Mouse (Mus musculus): ENCODE measurements around the gene Slc6a2. TPM values are rescaled to one million over a fixed set of nuclear protein-coding genes. Genes with fewer than 3 reads are reported as not detected.

Slc6a2 gene
- not detected for total RNA-seq (2018; cell fraction: chromatin; rRNA removed)
- total RNA-seq (2018; cell fraction: cytosol; rRNA removed) = not detected
- total RNA-seq (2018; cell fraction: nucleus; rRNA removed) = not detected
- polyA plus RNA-seq (2018) = not detected in 3 replicates

GRCm38 (mm10) chr8:92959779-92960178 lies at the start of gene Slc6a2:
Slc6a2 (plus strand) TSS chr8:92960079.
- WGBS (ENCODE audit: missing documents) = 75% methylated on average over 10 of the region's 10 CpGs
- Histone ChIP-seq H3K4me3 (ENCODE audit: inconsistent target) (no peak within 1 kb of the TSS), H3K27ac (no peak within 1 kb of the TSS), H3K79me2 (ENCODE audit: inconsistent target) (no peaks in the 10 kb centered on the region), H3K36me3 (ENCODE audit: inconsistent target) (no peaks in the 10 kb centered on the region)

DNA sequence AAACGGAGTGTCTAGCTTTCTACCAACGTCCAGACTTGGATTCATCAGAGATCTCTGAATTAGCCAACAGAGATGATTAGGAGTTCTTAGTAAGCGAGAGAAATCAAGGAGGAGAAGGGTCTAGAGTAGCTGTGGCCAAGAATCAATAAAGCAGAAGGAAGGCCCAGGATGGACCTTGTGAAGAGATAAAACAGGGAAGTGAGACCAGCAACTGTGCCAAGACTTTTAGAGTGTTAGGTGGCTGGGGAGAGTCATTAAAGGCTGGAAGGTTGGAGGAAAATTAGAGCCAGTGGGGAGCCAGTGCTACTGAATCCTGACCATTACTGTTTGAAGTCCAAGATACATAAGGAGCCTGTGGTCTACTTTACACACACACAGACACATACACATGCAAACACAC lies 48.4 kb upstream of the Slc6a2 start:
- Histone ChIP-seq H3K79me2 (ENCODE audit: inconsistent target) (no peaks in the 10 kb centered on the region), H3K36me3 (ENCODE audit: inconsistent target) (peaks cover 35% of the 10 kb centered on the region)
- WGBS (ENCODE audit: missing documents) = 78% methylated on average over 3 of the region's 3 CpGs

DNA sequence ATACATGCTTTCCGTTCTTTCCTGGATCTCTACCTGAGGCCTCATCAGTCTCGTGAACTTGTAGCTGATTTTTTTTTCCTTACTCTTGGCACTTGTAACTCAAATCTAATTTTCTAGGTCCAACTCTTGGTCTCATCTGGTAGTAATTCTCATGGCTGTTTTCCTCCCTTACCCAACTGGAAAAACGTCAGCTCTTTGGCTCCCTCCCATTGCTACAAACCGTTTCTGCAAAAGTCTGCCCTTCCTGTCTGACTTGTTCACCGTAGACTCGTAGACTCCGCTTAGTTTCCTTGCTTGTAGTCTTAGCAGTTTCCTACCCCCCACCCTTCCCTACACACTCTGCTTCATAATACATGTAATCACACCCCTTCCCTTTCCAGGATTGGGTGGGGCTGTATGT lies 46.5 kb upstream of the Slc6a2 start:
- Histone ChIP-seq H3K27ac (no peak overlapping the region), H3K79me2 (ENCODE audit: inconsistent target) (no peaks in the 10 kb centered on the region), H3K4me3 (ENCODE audit: inconsistent target) (no peak overlapping the region), H3K36me3 (ENCODE audit: inconsistent target) (peaks cover 42% of the 10 kb centered on the region)
- 85% methylated on average over 7 of the region's 7 CpGs for WGBS (ENCODE audit: missing documents)

More for the DNA sequence above, 48.4 kb upstream of the Slc6a2 start:
- no peak overlapping the region for H3K27ac ChIP-seq
- H3K4me3 ChIP-seq (ENCODE audit: inconsistent target) = no peak overlapping the region

GRCm38 (mm10) chr8:92916082-92916481 lies 43.8 kb upstream of the Slc6a2 start:
- whole genome bisulfite sequencing (ENCODE audit: missing documents) = 74% methylated on average over 3 of the region's 3 CpGs
- H3K27ac ChIP-seq = no peak overlapping the region
- H3K4me3 ChIP-seq (ENCODE audit: inconsistent target) = no peak overlapping the region

DNA sequence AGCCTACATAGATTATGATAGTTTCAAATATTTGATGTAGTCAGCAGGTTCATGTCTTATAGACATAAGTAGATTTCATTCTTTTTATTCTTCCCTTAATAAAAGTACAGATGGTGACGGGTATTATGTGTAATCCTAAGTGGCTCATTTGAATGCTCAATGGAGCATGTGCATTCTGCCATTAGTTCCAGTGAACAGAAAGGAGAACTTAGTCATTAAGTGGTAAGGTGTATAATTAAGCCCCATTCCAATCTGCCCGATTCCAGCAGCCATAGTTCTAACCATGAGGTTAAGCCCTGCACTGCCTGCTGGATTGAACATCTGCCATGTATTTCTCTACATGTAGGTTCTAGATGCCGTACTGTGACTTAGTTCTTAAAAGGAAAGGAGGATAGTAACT lies 38.1 kb upstream of the Slc6a2 start:
- H3K36me3 ChIP-seq (ENCODE audit: inconsistent target) = peaks cover 15% of the 10 kb centered on the region
- H3K27ac ChIP-seq = no peak overlapping the region
- no peak overlapping the region for H3K4me3 ChIP-seq (ENCODE audit: inconsistent target)
- WGBS (ENCODE audit: missing documents) = 96% methylated on average over 3 of the region's 3 CpGs
- H3K79me2 ChIP-seq (ENCODE audit: inconsistent target) = no peaks in the 10 kb centered on the region

More at GRCm38 (mm10) chr8:92916082-92916481, 43.8 kb upstream of the Slc6a2 start:
- H3K36me3 ChIP-seq (ENCODE audit: inconsistent target) = peaks cover 50% of the 10 kb centered on the region
- H3K79me2 ChIP-seq (ENCODE audit: inconsistent target) = no peaks in the 10 kb centered on the region

DNA sequence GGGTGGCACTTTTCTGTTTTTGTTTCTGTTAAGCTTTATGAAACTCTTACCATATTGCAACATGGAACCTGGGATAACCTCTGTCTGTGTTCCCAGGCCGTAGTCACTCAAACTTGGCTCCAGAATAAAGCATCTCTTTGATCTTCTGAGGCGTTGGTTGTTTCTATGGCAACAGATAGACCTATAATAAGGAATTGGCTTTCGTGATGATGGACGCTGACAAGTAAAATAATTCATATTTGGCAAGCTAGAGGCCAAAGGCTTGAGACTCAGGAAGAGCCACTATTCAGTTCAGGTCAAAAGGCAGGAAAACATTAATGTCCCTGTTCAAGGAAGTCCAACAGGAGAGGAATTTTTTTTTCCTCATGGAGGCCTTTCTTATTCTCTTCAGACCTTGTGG lies 30.9 kb upstream of the Slc6a2 start:
- no peak overlapping the region for H3K4me3 ChIP-seq (ENCODE audit: inconsistent target)
- 89% methylated on average over 4 of the region's 4 CpGs for WGBS (ENCODE audit: missing documents)
- H3K79me2 ChIP-seq (ENCODE audit: inconsistent target) = no peaks in the 10 kb centered on the region
- no peak overlapping the region for H3K27ac ChIP-seq
- H3K36me3 ChIP-seq (ENCODE audit: inconsistent target) = no peaks in the 10 kb centered on the region

DNA sequence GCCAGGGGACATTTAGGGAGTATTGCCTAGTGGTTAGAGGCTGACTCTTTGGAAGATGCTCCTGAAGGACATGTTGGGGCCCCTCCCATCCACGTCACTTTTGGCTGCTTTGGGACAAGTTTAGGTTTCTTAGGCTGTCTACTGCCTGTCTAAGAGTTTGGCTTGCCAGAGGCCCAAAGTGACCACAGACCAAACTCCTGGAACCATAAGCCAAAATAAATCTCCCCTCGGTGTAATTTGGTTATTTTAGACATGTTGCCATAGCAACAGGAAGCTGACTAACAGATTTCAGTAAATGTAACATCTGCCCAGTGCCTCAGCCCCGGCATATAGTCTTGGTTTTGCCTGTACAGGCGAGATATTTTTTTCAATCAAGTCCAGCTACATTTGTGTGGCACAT lies 21.8 kb upstream of the Slc6a2 start:
- no peak overlapping the region for H3K4me3 ChIP-seq (ENCODE audit: inconsistent target)
- H3K27ac ChIP-seq = no peak overlapping the region
- no peaks in the 10 kb centered on the region for H3K36me3 ChIP-seq (ENCODE audit: inconsistent target)
- 64% methylated on average over 4 of the region's 4 CpGs for WGBS (ENCODE audit: missing documents)
- no peaks in the 10 kb centered on the region for H3K79me2 ChIP-seq (ENCODE audit: inconsistent target)

DNA sequence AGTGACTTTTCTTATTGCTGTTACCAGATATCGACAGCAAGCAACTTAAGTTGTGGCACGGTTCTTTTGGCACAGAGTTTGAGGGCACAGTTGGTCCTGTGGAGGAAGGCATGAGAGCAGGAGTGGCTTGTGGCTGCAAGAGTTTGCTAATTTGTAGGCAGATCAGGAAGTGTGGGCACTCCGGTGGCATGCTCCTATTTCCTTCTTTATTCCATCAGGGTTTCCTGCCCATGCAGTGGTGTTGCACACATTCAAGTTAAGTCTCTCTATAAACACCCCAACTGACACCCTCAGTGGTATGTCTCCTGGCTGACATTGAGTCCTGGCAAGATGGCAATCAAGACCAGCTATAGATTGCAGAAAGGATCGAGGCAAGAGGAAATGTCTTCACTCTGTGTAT lies 10.8 kb upstream of the Slc6a2 start:
- Histone ChIP-seq H3K79me2 (ENCODE audit: inconsistent target) (no peaks in the 10 kb centered on the region), H3K27ac (no peak overlapping the region), H3K4me3 (ENCODE audit: inconsistent target) (no peak overlapping the region), H3K36me3 (ENCODE audit: inconsistent target) (no peaks in the 10 kb centered on the region)
- WGBS (ENCODE audit: missing documents) = 8% methylated on average over 4 of the region's 4 CpGs

GRCm38 (mm10) chr8:92950639-92951371 lies 9.1 kb upstream of the Slc6a2 start:
- H3K27ac ChIP-seq = no peak overlapping the region
- no peaks in the 10 kb centered on the region for H3K79me2 ChIP-seq (ENCODE audit: inconsistent target)
- no peaks in the 10 kb centered on the region for H3K36me3 ChIP-seq (ENCODE audit: inconsistent target)
- no peak overlapping the region for H3K4me3 ChIP-seq (ENCODE audit: inconsistent target)
- 74% methylated on average over 11 of the region's 12 CpGs for WGBS (ENCODE audit: missing documents)

GRCm38 (mm10) chr8:92954044-92954443 lies 5.8 kb upstream of the Slc6a2 start:
- Histone ChIP-seq H3K4me3 (ENCODE audit: inconsistent target) (no peak overlapping the region), H3K36me3 (ENCODE audit: inconsistent target) (no peaks in the 10 kb centered on the region), H3K79me2 (ENCODE audit: inconsistent target) (no peaks in the 10 kb centered on the region), H3K27ac (no peak overlapping the region)
- WGBS (ENCODE audit: missing documents) = 39% methylated on average over 5 of the region's 5 CpGs

- H3K36me3 ChIP-seq (ENCODE audit: inconsistent target) = no peaks in the 10 kb centered on the region
- no peaks in the 10 kb centered on the region for H3K79me2 ChIP-seq (ENCODE audit: inconsistent target)
- H3K4me3 ChIP-seq (ENCODE audit: inconsistent target) = no peak overlapping the region
- no peak overlapping the region for H3K27ac ChIP-seq
- WGBS (ENCODE audit: missing documents) = 3% methylated on average over 41 of the region's 42 CpGs
These were observed 602 bp downstream of the Slc6a2 start for GRCm38 (mm10) chr8:92960451-92960911.

- 4% methylated on average over 21 of the region's 25 CpGs for WGBS (ENCODE audit: missing documents)
- Histone ChIP-seq H3K27ac (no peak overlapping the region), H3K4me3 (ENCODE audit: inconsistent target) (no peak overlapping the region), H3K79me2 (ENCODE audit: inconsistent target) (no peaks in the 10 kb centered on the region), H3K36me3 (ENCODE audit: inconsistent target) (no peaks in the 10 kb centered on the region)
These were observed 1.2 kb downstream of the Slc6a2 start for GRCm38 (mm10) chr8:92961088-92961487.

DNA sequence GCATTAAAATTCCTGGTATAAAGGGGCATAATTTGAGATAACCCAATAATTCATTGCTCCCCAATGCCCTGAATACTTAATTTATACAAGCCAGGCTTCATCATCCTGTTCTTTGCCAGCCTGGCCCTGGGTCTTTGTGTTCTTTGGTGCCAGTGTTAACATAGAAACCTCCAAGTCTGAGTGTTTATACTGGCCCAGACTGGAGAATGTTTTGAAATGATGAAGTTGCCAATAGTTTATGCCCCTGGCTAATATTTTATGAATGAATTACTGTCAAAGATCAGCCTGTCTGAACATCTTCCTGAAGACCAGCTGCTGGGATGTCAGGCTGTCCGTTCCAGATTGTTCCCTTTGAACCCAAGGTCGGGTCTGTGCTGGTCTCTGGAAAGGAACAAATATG lies 4.7 kb downstream of the Slc6a2 start:
- Histone ChIP-seq H3K36me3 (ENCODE audit: inconsistent target) (no peaks in the 10 kb centered on the region), H3K27ac (no peak overlapping the region), H3K79me2 (ENCODE audit: inconsistent target) (no peaks in the 10 kb centered on the region), H3K4me3 (ENCODE audit: inconsistent target) (no peak overlapping the region)
- 85% methylated on average over 2 of the region's 2 CpGs for WGBS (ENCODE audit: missing documents)

GRCm38 (mm10) chr8:92972949-92973348 lies 13.1 kb downstream of the Slc6a2 start:
- H3K4me3 ChIP-seq (ENCODE audit: inconsistent target) = no peak overlapping the region
- H3K36me3 ChIP-seq (ENCODE audit: inconsistent target) = no peaks in the 10 kb centered on the region
- no peak overlapping the region for H3K27ac ChIP-seq
- WGBS (ENCODE audit: missing documents) = 80% methylated on average over 5 of the region's 5 CpGs
- H3K79me2 ChIP-seq (ENCODE audit: inconsistent target) = no peaks in the 10 kb centered on the region

DNA sequence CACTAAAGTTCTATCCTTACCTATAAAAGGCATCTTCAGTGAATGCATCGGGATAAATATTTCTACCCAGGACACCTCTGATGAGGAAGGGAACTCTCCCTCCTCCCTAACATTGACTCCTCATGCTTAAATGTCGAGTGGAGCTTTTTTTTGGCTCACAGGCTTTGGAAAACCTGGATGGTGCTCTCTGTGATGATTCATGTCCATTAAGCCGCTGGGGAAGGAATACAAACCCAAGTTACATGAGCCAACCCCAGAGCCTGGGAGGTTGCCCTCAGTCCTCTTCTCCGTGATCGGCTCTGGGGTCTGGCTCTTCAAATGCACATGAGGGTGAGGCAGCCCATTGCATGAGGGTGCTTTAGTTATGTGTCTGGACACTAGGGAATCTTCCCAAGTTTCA lies 16.8 kb downstream of the Slc6a2 start:
- no peak overlapping the region for H3K27ac ChIP-seq
- 89% methylated on average over 5 of the region's 5 CpGs for WGBS (ENCODE audit: missing documents)
- H3K4me3 ChIP-seq (ENCODE audit: inconsistent target) = no peak overlapping the region
- no peaks in the 10 kb centered on the region for H3K79me2 ChIP-seq (ENCODE audit: inconsistent target)
- H3K36me3 ChIP-seq (ENCODE audit: inconsistent target) = no peaks in the 10 kb centered on the region
